Mouse (Mus musculus): ENCODE measurements around the gene Raly. TPM values are rescaled to one million over a fixed set of nuclear protein-coding genes. Genes with fewer than 3 reads are reported as not detected.

Raly gene
- total and polyA plus RNA-seq, 3 experiments, result 214 to 334 (median 277) TPM

DNA sequence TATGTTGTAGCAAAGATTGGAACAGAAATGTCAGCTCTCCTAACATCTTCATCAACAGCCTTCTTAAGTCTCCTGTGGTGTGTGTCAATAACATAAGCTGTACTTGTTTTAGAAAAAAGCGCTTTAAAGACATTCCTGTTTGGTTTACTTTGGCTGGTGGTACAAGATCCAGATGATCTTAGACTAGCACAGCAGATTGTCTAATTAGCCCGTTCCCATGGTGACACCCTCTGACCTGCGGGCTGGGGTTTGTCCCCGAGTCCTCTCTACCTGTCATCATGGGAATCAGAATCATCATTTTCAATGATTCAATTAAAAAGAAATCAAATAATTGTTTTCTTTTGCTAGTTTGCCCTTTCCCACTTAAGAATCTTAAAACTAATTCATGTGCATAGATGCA lies 36.6 kb downstream of the Raly start:
- dilution Hi-C loops (cut with MboI; ENCODE audit: extremely low pct_ligation_motif_present, extremely low pct_unique_long_range_greater_than_20kb, low sequenced_read_pairs), result no loop called here
- Histone ChIP-seq H3K27me3 (replicated peaks) (no peaks in the 10 kb centered on the region), H3K79me2 (replicated peaks; ENCODE audit: control insufficient read depth, extremely low read depth, insufficient read depth, poor library complexity, severe bottlenecking) (peaks cover 33% of the 10 kb centered on the region), H3K4me2 (ENCODE audit: insufficient read depth, low read depth, poor library complexity, severe bottlenecking) (no peak overlapping the region), H3K4me3 (replicated peaks in 1 of 3; ENCODE audit: low read depth in 2 of 3, low read length in 2 of 3, poor library complexity in 1 of 3) (no peak overlapping the region), H3K4me1 (ENCODE audit: control insufficient read depth in 1 of 2, insufficient read depth in 2 of 2) (peaks cover 0 to 6% of the 10 kb centered on the region in 2 experiments; a peak in 1 of 4 replicates), H3K36me3 (replicated peaks in 1 of 2; ENCODE audit: control insufficient read depth in 1 of 2, insufficient read depth in 1 of 2, low read length in 1 of 2) (peaks cover 0 to 61% of the 10 kb centered on the region in 2 experiments), H3K27ac (ENCODE audit: insufficient read depth, low read depth) (no peak overlapping the region), H3K9me3 (replicated peaks; ENCODE audit: low read length) (no peaks in the 10 kb centered on the region), H3K9ac (ENCODE audit: insufficient read depth, low read depth) (no peak overlapping the region)
- TF ChIP-seq MAZ (IDR thresholded peaks at IDR 0.05; ENCODE audit: low read depth, low read length) (no peak), NRF1 (IDR thresholded peaks at IDR 0.05; ENCODE audit: low read depth, low read length) (no peak), IRF4 (IDR thresholded peaks at IDR 0.05; ENCODE audit: low read depth, low read length) (no peak), CTCF (conservative IDR thresholded peaks at IDR 0.05 in 1 of 2, IDR thresholded peaks at IDR 0.05 in 1 of 2; ENCODE audit: low read depth in 2 of 2, low read length in 2 of 2) (no peak), NELFE (IDR thresholded peaks at IDR 0.05; ENCODE audit: low read depth, low read length) (no peak), ZC3H11A (IDR thresholded peaks at IDR 0.05; ENCODE audit: low read depth, low read length) (no peak), ZNF384 (IDR thresholded peaks at IDR 0.05; ENCODE audit: low read depth, low read length) (no peak), UBTF (IDR thresholded peaks at IDR 0.05; ENCODE audit: low read depth, low read length) (no peak), SMC3 (IDR thresholded peaks at IDR 0.05; ENCODE audit: low read depth, low read length) (no peak), MXI1 (IDR thresholded peaks at IDR 0.05; ENCODE audit: low read depth, low read length) (no peak), EP300 (IDR thresholded peaks at IDR 0.05; ENCODE audit: low read length) (no peak), USF2 (conservative IDR thresholded peaks at IDR 0.05; ENCODE audit: low read depth, low read length) (no peak), GABPA (IDR thresholded peaks at IDR 0.05; ENCODE audit: insufficient replicate concordance, low read depth, low read length) (no peak), RAD21 (IDR thresholded peaks at IDR 0.05; ENCODE audit: low read depth, low read length) (no peak), POLR2AphosphoS2 (IDR thresholded peaks at IDR 0.05; ENCODE audit: low read depth, low read length) (no peak), MAFK (IDR thresholded peaks at IDR 0.05; ENCODE audit: insufficient replicate concordance, low read length) (no peak)
- no peak for DNase-seq (ENCODE audit: extremely low read depth)
- in situ Hi-C loops (cut with MboI; ENCODE audit: low pct_ligation_motif_present, low pct_unique_long_range_greater_than_20kb, low sequenced_read_pairs), result no loop called here

DNA sequence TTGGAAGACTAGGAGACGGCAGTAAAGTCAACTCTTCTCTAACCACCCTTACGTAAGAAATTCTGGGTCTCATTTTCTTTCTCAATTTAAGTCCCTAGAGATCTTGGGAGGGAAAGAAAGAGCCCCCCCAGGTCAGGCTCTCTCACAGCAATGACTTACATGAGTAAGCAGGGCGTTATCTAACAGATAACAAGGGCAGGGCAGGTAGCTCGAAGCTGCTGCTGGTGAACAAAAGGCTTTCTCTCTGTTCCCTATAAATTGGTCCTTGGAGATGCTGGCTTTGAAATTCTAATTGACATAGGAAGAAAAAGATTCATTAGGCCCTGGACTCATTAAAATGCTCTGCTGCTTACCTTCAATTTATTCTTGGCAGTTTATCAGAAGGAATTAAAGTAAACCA lies 41.6 kb downstream of the Raly start:
- no peak overlapping the region for H3K4me3 ChIP-seq (replicated peaks in 1 of 3; ENCODE audit: low read depth in 2 of 3, low read length in 2 of 3, poor library complexity in 1 of 3)
- DNase-seq (ENCODE audit: extremely low read depth), result no peak
- H3K4me1 ChIP-seq (ENCODE audit: control insufficient read depth in 1 of 2, insufficient read depth in 2 of 2), result peaks cover 4 to 26% of the 10 kb centered on the region in 2 experiments
- H3K79me2 ChIP-seq (replicated peaks; ENCODE audit: control insufficient read depth, extremely low read depth, insufficient read depth, poor library complexity, severe bottlenecking), result peaks cover 38% of the 10 kb centered on the region
- TF ChIP-seq TCF12 (IDR thresholded peaks at IDR 0.05; ENCODE audit: low read depth, low read length) (no peak), JUN (IDR thresholded peaks at IDR 0.05; ENCODE audit: insufficient read depth, low read depth, low read length) (no peak), USF1 (IDR thresholded peaks at IDR 0.05; ENCODE audit: low read depth, low read length) (no peak), BHLHE40 (IDR thresholded peaks at IDR 0.05; ENCODE audit: low read depth, low read length) (no peak), HCFC1 (IDR thresholded peaks at IDR 0.05; ENCODE audit: low read depth, low read length) (no peak), POLR2A (IDR thresholded peaks at IDR 0.05; ENCODE audit: low read depth, low read length) (no peak), ELF1 (IDR thresholded peaks at IDR 0.05; ENCODE audit: low read depth, low read length) (no peak), SMC3 (IDR thresholded peaks at IDR 0.05; ENCODE audit: low read depth, low read length) (no peak)
- in situ Hi-C loops (cut with MboI; ENCODE audit: low pct_ligation_motif_present, low pct_unique_long_range_greater_than_20kb, low sequenced_read_pairs), result no loop called here
- no peaks in the 10 kb centered on the region for H3K27me3 ChIP-seq (replicated peaks)
- dilution Hi-C loops (cut with MboI; ENCODE audit: extremely low pct_ligation_motif_present, extremely low pct_unique_long_range_greater_than_20kb, low sequenced_read_pairs), result no loop called here
- no peaks in the 10 kb centered on the region for H3K9me3 ChIP-seq (replicated peaks; ENCODE audit: low read length)
- H3K4me2 ChIP-seq (ENCODE audit: insufficient read depth, low read depth, poor library complexity, severe bottlenecking), result no peak overlapping the region
- no peak overlapping the region for H3K9ac ChIP-seq (ENCODE audit: insufficient read depth, low read depth)
- no peak overlapping the region for H3K27ac ChIP-seq (ENCODE audit: insufficient read depth, low read depth)
- peaks cover 2 to 53% of the 10 kb centered on the region in 2 experiments for H3K36me3 ChIP-seq (replicated peaks in 1 of 2; ENCODE audit: control insufficient read depth in 1 of 2, insufficient read depth in 1 of 2, low read length in 1 of 2)
